ENCODE assay signal across 27 mouse cellular contexts in genomic region chr4:140529735-140530134, GRCm38 (mm10).
DNase-seq lines count a peak whose midpoint lies in the region; ATAC-seq and TF ChIP-seq lines count a peak whose summit lies in the region.
"Had no signal": no experiment of that assay in that cellular context is flagged by ENCODE, and none has a peak within 500 bp of the region (broad histone marks: within the 10 kb centered on the region; RNA-seq: fewer than 3 reads in every experiment).

No protein-coding gene starts in this region.

- H3K4me1 ChIP-seq in hindbrain, embryonic 13.5 days (replicated peaks) = peaks cover 60% of the 10 kb centered on the region
- peaks cover 7% of the 10 kb centered on the region for H3K4me1 ChIP-seq in hindbrain, embryonic 11.5 days (replicated peaks; ENCODE audit: control insufficient read depth, insufficient read depth, low read length)
- H3K4me1 ChIP-seq in forebrain, embryonic 16.5 days (replicated peaks; ENCODE audit: control insufficient read depth, insufficient read depth, low read length) = peaks cover 14% of the 10 kb centered on the region
- peaks cover 51% of the 10 kb centered on the region for H3K4me1 ChIP-seq in midbrain, embryonic 15.5 days
- H3K4me1 ChIP-seq in liver, embryonic 12.5 days = peaks cover 4% of the 10 kb centered on the region; the same call in 1 of the 2 replicates
- H3K4me1 ChIP-seq: embryonic facial prominence, embryonic 12.5 days had no signal

- WGBS in hindbrain, embryonic 13.5 days = 44% methylated on average over 14 of the region's 14 CpGs
- 81% methylated on average over 14 of the region's 14 CpGs for WGBS in hindbrain, embryonic 11.5 days
- WGBS in forebrain, embryonic 16.5 days = 45% methylated on average over 14 of the region's 14 CpGs
- 38% methylated on average over 14 of the region's 14 CpGs for WGBS in midbrain, embryonic 15.5 days
- 68% methylated on average over 14 of the region's 14 CpGs for WGBS in liver, embryonic 12.5 days (ENCODE audit: insufficient replicate concordance)

- no peak for TF ChIP-seq CTCF in brain, embryonic 14.5 days (IDR thresholded peaks at IDR 0.05; ENCODE audit: borderline replicate concordance, extremely low read depth, insufficient read depth, insufficient read length)

- ATAC-seq in hindbrain, embryonic 13.5 days (ENCODE audit: low FRiP score) = no peak
- ATAC-seq in hindbrain, embryonic 11.5 days (ENCODE audit: low FRiP score) = no peak
- ATAC-seq in forebrain, embryonic 16.5 days = 0 out of 2 replicates have a peak, but pooled peaks have one; percentile 23
- no peak for ATAC-seq in midbrain, embryonic 15.5 days (replicated peaks)
- ATAC-seq in liver, embryonic 12.5 days = no peak
- ATAC-seq: hindbrain, embryonic 16.5 days; Patski had no signal

- TF ChIP-seq POLR2A in brain, embryonic 14.5 days (IDR thresholded peaks at IDR 0.05; ENCODE audit: borderline replicate concordance, extremely low read depth, insufficient read depth, insufficient read length, poor library complexity, severe bottlenecking) = no peak

- peak overlapping the region; percentile 52 for H3K27ac ChIP-seq in hindbrain, embryonic 13.5 days
- no peak overlapping the region for H3K27ac ChIP-seq in hindbrain, embryonic 11.5 days (ENCODE audit: low read depth, low read length)
- H3K27ac ChIP-seq in forebrain, embryonic 16.5 days (ENCODE audit: low read length) = no peak overlapping the region
- H3K27ac ChIP-seq in midbrain, embryonic 15.5 days = peak overlapping the region; percentile 56
- H3K27ac ChIP-seq in liver, embryonic 12.5 days = no peak overlapping the region
- H3K27ac ChIP-seq: embryonic facial prominence, embryonic 12.5 days; heart, embryonic 13.5 days; liver, embryonic 13.5 days had no signal

- no peaks in the 10 kb centered on the region for H3K9me3 ChIP-seq in hindbrain, embryonic 13.5 days
- H3K9me3 ChIP-seq in hindbrain, embryonic 11.5 days (ENCODE audit: control insufficient read depth, low read length) = no peaks in the 10 kb centered on the region
- H3K9me3 ChIP-seq in forebrain, embryonic 16.5 days (ENCODE audit: control insufficient read depth, low read length) = no peaks in the 10 kb centered on the region
- no peaks in the 10 kb centered on the region for H3K9me3 ChIP-seq in midbrain, embryonic 15.5 days
- no peaks in the 10 kb centered on the region for H3K9me3 ChIP-seq in liver, embryonic 12.5 days (replicated peaks)
- H3K9me3 ChIP-seq: embryonic facial prominence, embryonic 12.5 days; heart, embryonic 13.5 days; liver, embryonic 13.5 days had no signal

- no peaks in the 10 kb centered on the region for H3K27me3 ChIP-seq in hindbrain, embryonic 13.5 days
- H3K27me3 ChIP-seq in hindbrain, embryonic 11.5 days (ENCODE audit: control insufficient read depth, insufficient read depth, low read length) = no peaks in the 10 kb centered on the region
- no peaks in the 10 kb centered on the region for H3K27me3 ChIP-seq in forebrain, embryonic 16.5 days (replicated peaks; ENCODE audit: control insufficient read depth, insufficient read depth, low read length)
- no peaks in the 10 kb centered on the region for H3K27me3 ChIP-seq in midbrain, embryonic 15.5 days (replicated peaks)
- H3K27me3 ChIP-seq in liver, embryonic 12.5 days (replicated peaks) = no peaks in the 10 kb centered on the region
- H3K27me3 ChIP-seq: embryonic facial prominence, embryonic 12.5 days; heart, embryonic 13.5 days; liver, embryonic 13.5 days; Patski had no signal

- peaks cover 30% of the 10 kb centered on the region for H3K36me3 ChIP-seq in hindbrain, embryonic 13.5 days
- no peaks in the 10 kb centered on the region; the same call in 1 of the 2 replicates for H3K36me3 ChIP-seq in hindbrain, embryonic 11.5 days (ENCODE audit: control insufficient read depth, insufficient read depth, low read length)
- no peaks in the 10 kb centered on the region for H3K36me3 ChIP-seq in forebrain, embryonic 16.5 days (ENCODE audit: control insufficient read depth, insufficient read depth)
- no peaks in the 10 kb centered on the region for H3K36me3 ChIP-seq in midbrain, embryonic 15.5 days (replicated peaks)
- 0 out of 2 replicates have a peak, but pooled peaks cover 3% of the 10 kb centered on the region for H3K36me3 ChIP-seq in liver, embryonic 12.5 days
- H3K36me3 ChIP-seq: liver, embryonic 13.5 days had no signal

- no peak overlapping the region for H3K4me3 ChIP-seq in hindbrain, embryonic 13.5 days
- H3K4me3 ChIP-seq in hindbrain, embryonic 11.5 days (ENCODE audit: low read depth, low read length) = no peak overlapping the region
- no peak overlapping the region for H3K4me3 ChIP-seq in forebrain, embryonic 16.5 days (replicated peaks; ENCODE audit: low read length)
- H3K4me3 ChIP-seq in midbrain, embryonic 15.5 days = no peak overlapping the region
- no peak overlapping the region for H3K4me3 ChIP-seq in liver, embryonic 12.5 days
- H3K4me3 ChIP-seq: embryonic facial prominence, embryonic 12.5 days; heart, embryonic 13.5 days; liver, embryonic 13.5 days; myocyte had no signal

- H3K4me2 ChIP-seq in hindbrain, embryonic 13.5 days = no peak overlapping the region
- H3K4me2 ChIP-seq in hindbrain, embryonic 11.5 days (replicated peaks; ENCODE audit: low read depth, low read length) = no peak overlapping the region
- no peak overlapping the region for H3K4me2 ChIP-seq in forebrain, embryonic 16.5 days (ENCODE audit: low read length)
- no peak overlapping the region for H3K4me2 ChIP-seq in midbrain, embryonic 15.5 days
- H3K4me2 ChIP-seq in liver, embryonic 12.5 days = no peak overlapping the region
- H3K4me2 ChIP-seq: embryonic facial prominence, embryonic 12.5 days; heart, embryonic 13.5 days; liver, embryonic 13.5 days had no signal

- DNase-seq in hindbrain, embryonic 11.5 days (ENCODE audit: low spot score) = no peak
- DNase-seq in brain, embryonic 14.5 days (ENCODE audit: low read depth) = peak; percentile 59
- no peak for DNase-seq in kidney, postnatal 25 days
- DNase-seq: adrenal gland, postnatal 10 days; cerebellum, adult 11 months; cerebellum, adult 9-10 months; embryo, embryonic 11 days; heart, postnatal 10 days; kidney, adult 2 months; kidney, postnatal 4 days; layer of hippocampus, postnatal 36 days; left cerebral cortex, postnatal 4 days; liver, embryonic 13.5 days; lung, adult 18-20 months; lung, postnatal 10 days; right cerebral cortex, postnatal 25 days; spleen, adult 18-20 months; thymus, postnatal 25 days had no signal

- H3K9ac ChIP-seq in hindbrain, embryonic 13.5 days = no peak overlapping the region
- no peak overlapping the region for H3K9ac ChIP-seq in hindbrain, embryonic 11.5 days (ENCODE audit: low read depth, low read length)
- H3K9ac ChIP-seq in forebrain, embryonic 16.5 days (replicated peaks; ENCODE audit: low read depth, low read length) = no peak overlapping the region
- no peak overlapping the region for H3K9ac ChIP-seq in midbrain, embryonic 15.5 days
- no peak overlapping the region for H3K9ac ChIP-seq in liver, embryonic 12.5 days
- H3K9ac ChIP-seq: embryonic facial prominence, embryonic 12.5 days; heart, embryonic 13.5 days; liver, embryonic 13.5 days had no signal

Comparison
In these comparisons a context has a peak if more than half of its experiments do, and no peak if none do; other contexts are left out.
1. H3K27ac ChIP-seq: peak in hindbrain, embryonic 13.5 days (single experiment) and midbrain, embryonic 15.5 days (single experiment); none in hindbrain, embryonic 11.5 days (single experiment), forebrain, embryonic 16.5 days (single experiment) and liver, embryonic 12.5 days (single experiment).